Mouse (Mus musculus): ENCODE results near the gene Mamdc4.

The Mamdc4 gene

GRCm38 (mm10) chr2:25582466-25583119 lies 7.9 kb upstream of the Mamdc4 start:
- no peak for DNase-seq (ENCODE audit: low spot score)

- no peak for DNase-seq (ENCODE audit: low spot score)
These were observed 7.3 kb upstream of the Mamdc4 start for GRCm38 (mm10) chr2:25581901-25582301.

- DNase-seq (ENCODE audit: low spot score), result peak; percentile 74
These were observed 6.7 kb upstream of the Mamdc4 start, which contains the start of gene Ajm1 for GRCm38 (mm10) chr2:25581294-25581864. TSS of gene Ajm1 (minus strand) at chr2:25581757.

- DNase-seq (ENCODE audit: low spot score), result no peak
These were observed 6.0 kb upstream of the Mamdc4 start for GRCm38 (mm10) chr2:25580621-25581101.

GRCm38 (mm10) chr2:25579737-25580460 lies 5.3 kb upstream of the Mamdc4 start:
- DNase-seq (ENCODE audit: low spot score), result peak; percentile 66

GRCm38 (mm10) chr2:25578796-25579736 lies 4.4 kb upstream of the Mamdc4 start:
- no peak for DNase-seq (ENCODE audit: low spot score)

GRCm38 (mm10) chr2:25577951-25578795 lies 3.5 kb upstream of the Mamdc4 start:
- DNase-seq (ENCODE audit: low spot score), result no peak

- peak; percentile 36 for DNase-seq (ENCODE audit: low spot score)
These were observed 2.6 kb upstream of the Mamdc4 start for GRCm38 (mm10) chr2:25576965-25577891.

- DNase-seq (ENCODE audit: low spot score), result no peak
These were observed 1.6 kb upstream of the Mamdc4 start for GRCm38 (mm10) chr2:25576028-25576850.

GRCm38 (mm10) chr2:25575432-25576027 lies 885 bp upstream of the Mamdc4 start:
- DNase-seq (ENCODE audit: low spot score), result peak; percentile 26

- no peak for DNase-seq (ENCODE audit: low spot score)
These were observed 509 bp downstream of the Mamdc4 start for GRCm38 (mm10) chr2:25574136-25574535.

GRCm38 (mm10) chr2:25573068-25573467 lies 1.6 kb downstream of the Mamdc4 start:
- DNase-seq (ENCODE audit: low spot score), result no peak

GRCm38 (mm10) chr2:25571221-25571620 lies 3.4 kb downstream of the Mamdc4 start:
- no peak for DNase-seq (ENCODE audit: low spot score)

GRCm38 (mm10) chr2:25569323-25569722 lies 5.3 kb downstream of the Mamdc4 start:
- DNase-seq (ENCODE audit: low spot score), result no peak

GRCm38 (mm10) chr2:25568473-25569019 lies 6.1 kb downstream of the Mamdc4 start:
- DNase-seq (ENCODE audit: low spot score), result no peak

GRCm38 (mm10) chr2:25566558-25566957 lies 8.1 kb downstream of the Mamdc4 start:
- DNase-seq (ENCODE audit: low spot score), result no peak

- DNase-seq (ENCODE audit: low spot score), result no peak
These were observed 8.9 kb downstream of the Mamdc4 start for GRCm38 (mm10) chr2:25565741-25566140.

- no peak for DNase-seq (ENCODE audit: low spot score)
These were observed 12.7 kb downstream of the Mamdc4 start for GRCm38 (mm10) chr2:25561946-25562345.
